Mouse (Mus musculus) CH12.LX (cell line): Measurements from ENCODE around the gene Gm49325. TPM values are rescaled to one million over a fixed set of nuclear protein-coding genes. Genes with fewer than 3 reads are reported as not detected.

Experiments used
- DNase-seq: peaks from one replicate; pipeline ENCODE4 v3.0.0-alpha.2; 2013; ENCODE audit errors: extremely low read depth
- H3K27ac ChIP-seq: 2 replicates; pipeline ENCODE4 v1.5.1; 2012; ENCODE audit warnings: low read depth, mild to moderate bottlenecking, control low read depth, moderate library complexity; ENCODE audit not compliant: insufficient read depth
- H3K27me3 ChIP-seq: replicated peaks from 2 replicates; pipeline ENCODE3; 2012; ENCODE audit warnings: inconsistent platforms
- H3K36me3 ChIP-seq, 2 experiments: replicated peaks in 1 of 2; 2 replicates each; pipeline versions ENCODE3 to v1.6.1; 2012; ENCODE audit warnings: inconsistent platforms in 1 of 2, low read length in 1 of 2, mild to moderate bottlenecking in 1 of 2, mixed read lengths in 1 of 2, moderate library complexity in 1 of 2; ENCODE audit not compliant: control insufficient read depth in 1 of 2, insufficient read depth in 1 of 2
- H3K4me1 ChIP-seq, 2 experiments: 2 replicates each; pipeline ENCODE4 v1.6.1; 2012; ENCODE audit warnings: inconsistent platforms in 1 of 2, moderate library complexity in 1 of 2; ENCODE audit not compliant: insufficient read depth in 2 of 2, control insufficient read depth in 1 of 2
- H3K4me2 ChIP-seq: 2 replicates; pipeline ENCODE4 v1.6.1; 2012; ENCODE audit warnings: low read depth, mild to moderate bottlenecking, control low read depth; ENCODE audit not compliant: poor library complexity, insufficient read depth, severe bottlenecking
- H3K4me3 ChIP-seq, 3 experiments: fragments of 150-350 bp in 1 of 3; sonication (generic) in 1 of 3; replicated peaks in 1 of 3; 2 replicates each; pipeline versions ENCODE3 to v1.5.1; 2011 to 2012; ENCODE audit warnings: low read depth in 2 of 3, low read length in 2 of 3, mild to moderate bottlenecking in 2 of 3, moderate library complexity in 2 of 3, control low read depth in 1 of 3, improper control_type of control experiment in 1 of 3, inconsistent platforms in 1 of 3, mixed read lengths in 1 of 3; ENCODE audit not compliant: poor library complexity in 1 of 3
- H3K79me2 ChIP-seq: replicated peaks from 2 replicates; pipeline ENCODE4 v1.6.1; 2012; ENCODE audit warnings: mild to moderate bottlenecking, moderate library complexity; ENCODE audit not compliant: control insufficient read depth, poor library complexity, insufficient read depth, severe bottlenecking; ENCODE audit errors: extremely low read depth
- H3K9ac ChIP-seq: 2 replicates; pipeline ENCODE4 v1.6.1; 2012; ENCODE audit warnings: low read depth, mild to moderate bottlenecking, control low read depth, moderate library complexity; ENCODE audit not compliant: insufficient read depth
- H3K9me3 ChIP-seq: replicated peaks from 2 replicates; pipeline ENCODE3; 2012; ENCODE audit warnings: low read length, inconsistent platforms, mixed read lengths
- CTCF ChIP-seq, 2 experiments: IDR thresholded peaks in 1 of 2; conservative IDR thresholded peaks in 1 of 2; 2 replicates each; pipeline ENCODE4 v1.5.1; 2011 to 2012; ENCODE audit warnings: low read depth in 2 of 2, low read length in 2 of 2, improper control_type of control experiment in 1 of 2, inconsistent platforms in 1 of 2, mild to moderate bottlenecking in 1 of 2, moderate library complexity in 1 of 2
- E2F4 ChIP-seq: IDR thresholded peaks from 2 replicates; pipeline ENCODE4 v1.6.1; 2011; ENCODE audit warnings: low read depth, low read length, improper control_type of control experiment; ENCODE audit not compliant: insufficient replicate concordance
- ELF1 ChIP-seq: IDR thresholded peaks from 2 replicates; pipeline ENCODE4 v1.6.1; 2014; ENCODE audit warnings: low read depth, mild to moderate bottlenecking, inconsistent platforms, low read length, improper control_type of control experiment
- EP300 ChIP-seq: IDR thresholded peaks from 2 replicates; pipeline ENCODE4 v1.6.1; 2011; ENCODE audit warnings: low read length, improper control_type of control experiment
- GABPA ChIP-seq: IDR thresholded peaks from 2 replicates; pipeline ENCODE4 v1.6.1; 2012; ENCODE audit warnings: low read depth, low read length, improper control_type of control experiment, inconsistent platforms; ENCODE audit not compliant: insufficient replicate concordance
- HCFC1 ChIP-seq: IDR thresholded peaks from 2 replicates; pipeline ENCODE4 v1.6.1; 2012; ENCODE audit warnings: low read depth, mild to moderate bottlenecking, inconsistent platforms, low read length, improper control_type of control experiment
- IRF4 ChIP-seq: IDR thresholded peaks from 2 replicates; pipeline ENCODE4 v1.6.1; 2014; ENCODE audit warnings: low read depth, mild to moderate bottlenecking, inconsistent platforms, low read length, improper control_type of control experiment
- JUN ChIP-seq: IDR thresholded peaks from 2 replicates; pipeline ENCODE4 v1.6.1; 2011; ENCODE audit warnings: low read depth, mild to moderate bottlenecking, low read length, improper control_type of control experiment, moderate library complexity; ENCODE audit not compliant: insufficient read depth
- KAT2A ChIP-seq: IDR thresholded peaks from 2 replicates; pipeline ENCODE4 v1.6.1; 2012; ENCODE audit warnings: low read length, improper control_type of control experiment, inconsistent platforms; ENCODE audit not compliant: insufficient replicate concordance
- MEF2A ChIP-seq: IDR thresholded peaks from 2 replicates; pipeline ENCODE4 v1.6.1; 2014; ENCODE audit warnings: low read depth, mild to moderate bottlenecking, inconsistent platforms, low read length, improper control_type of control experiment, borderline replicate concordance
- NRF1 ChIP-seq: IDR thresholded peaks from 2 replicates; pipeline ENCODE4 v1.6.1; 2014; ENCODE audit warnings: low read depth, mild to moderate bottlenecking, inconsistent platforms, low read length, improper control_type of control experiment, moderate library complexity
- RAD21 ChIP-seq: IDR thresholded peaks from 2 replicates; pipeline ENCODE4 v1.6.1; 2011; ENCODE audit warnings: low read depth, mild to moderate bottlenecking, low read length, improper control_type of control experiment, moderate library complexity
- RCOR1 ChIP-seq: conservative IDR thresholded peaks from 2 replicates; pipeline ENCODE4 v1.6.1; 2012; ENCODE audit warnings: low read depth, mild to moderate bottlenecking, inconsistent platforms, low read length, improper control_type of control experiment
- SMC3 ChIP-seq: IDR thresholded peaks from 2 replicates; pipeline ENCODE4 v1.6.1; 2011; ENCODE audit warnings: low read depth, low read length, improper control_type of control experiment
- TBP ChIP-seq: conservative IDR thresholded peaks from 2 replicates; pipeline ENCODE4 v1.6.1; 2011; ENCODE audit warnings: low read depth, low read length, improper control_type of control experiment
- TCF12 ChIP-seq: IDR thresholded peaks from 2 replicates; pipeline ENCODE4 v1.6.1; 2014; ENCODE audit warnings: low read depth, mild to moderate bottlenecking, inconsistent platforms, low read length, improper control_type of control experiment
- ZC3H11A ChIP-seq: IDR thresholded peaks from 2 replicates; pipeline ENCODE4 v1.6.1; 2012; ENCODE audit warnings: low read depth, mild to moderate bottlenecking, inconsistent platforms, low read length, improper control_type of control experiment
- ZMIZ1 ChIP-seq: IDR thresholded peaks from 2 replicates; pipeline ENCODE4 v1.6.1; 2012; ENCODE audit warnings: low read depth, mild to moderate bottlenecking, inconsistent platforms, low read length, improper control_type of control experiment
- ZNF384 ChIP-seq: IDR thresholded peaks from 2 replicates; pipeline ENCODE4 v1.6.1; 2012; ENCODE audit warnings: low read depth, low read length, improper control_type of control experiment, inconsistent platforms
- dilution Hi-C: fragments of 300-500 bp; cut with MboI; formaldehyde crosslinking; loops from 2 replicates; pipeline ENCODE4 v1.14.3; 2020; ENCODE audit warnings: low sequenced_read_pairs; ENCODE audit not compliant: extremely low pct_unique_long_range_greater_than_20kb, extremely low pct_ligation_motif_present
- in situ Hi-C: fragments of 300-500 bp; cut with MboI; formaldehyde crosslinking; loops from 3 replicates; pipeline ENCODE4 v1.14.3; 2019; ENCODE audit warnings: low sequenced_read_pairs, low pct_ligation_motif_present, low pct_unique_long_range_greater_than_20kb, mixed read lengths
- polyA plus RNA-seq: library from polyadenylated mRNA; unstranded; fragments of >175 nt; gene quantifications from 2 replicates; pipeline ENCODE4 v1.2.1, GENCODE M21; 2012; ENCODE audit warnings: low read depth; ENCODE audit not compliant: insufficient read length
- total RNA-seq, 2 experiments: library from RNA; depleted of rRNA; stranded (reverse); fragments of 300-350 nt in 1 of 2; fragments of >200 nt in 1 of 2; gene quantifications; 2 replicates each; pipeline ENCODE4 v1.2.3; 2012 to 2014

The Gm49325 gene
- total and polyA plus RNA-seq, 3 experiments, result 1.1 to 26.9 TPM; not detected in 1

DNA sequence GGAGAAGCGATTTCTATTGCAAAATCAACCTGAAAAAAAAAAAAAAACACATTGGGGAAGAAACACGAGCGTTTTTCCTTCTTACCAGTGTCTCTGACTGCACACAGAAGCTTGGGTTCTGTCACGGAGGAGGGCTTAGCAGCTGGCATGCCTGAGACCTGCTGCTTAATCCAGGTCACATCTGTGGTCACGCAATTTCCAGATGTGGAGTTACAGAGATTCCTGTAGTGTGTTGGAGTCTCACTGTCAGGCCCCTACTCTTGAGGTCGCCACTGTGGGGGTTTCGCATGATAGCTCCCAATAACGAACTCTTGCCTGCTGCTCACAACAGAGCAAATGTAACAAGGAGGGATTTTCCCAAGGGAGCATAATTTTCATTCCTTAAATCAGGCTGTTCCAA, 78.2 kb downstream of the Gm49325 start:
- DNase-seq, result no peak
- Histone ChIP-seq H3K27me3 (peaks cover 31% of the 10 kb centered on the region), H3K36me3 (no peaks in the 10 kb centered on the region), H3K4me3 (no peak overlapping the region), H3K9me3 (no peaks in the 10 kb centered on the region), H3K79me2 (no peaks in the 10 kb centered on the region), H3K9ac (no peak overlapping the region), H3K27ac (no peak overlapping the region), H3K4me1 (peaks cover 2 to 37% of the 10 kb centered on the region in 2 experiments), H3K4me2 (no peak overlapping the region)
- in situ Hi-C loops (no loop called here), dilution Hi-C loops (no loop called here)
- TF ChIP-seq IRF4, result no peak
- no peak for TF ChIP-seq SMC3
- no peak for TF ChIP-seq TCF12
- TF ChIP-seq TBP, result no peak
- no peak for TF ChIP-seq ELF1
- TF ChIP-seq KAT2A, result no peak
- no peak for TF ChIP-seq GABPA
- no peak for TF ChIP-seq JUN
- TF ChIP-seq ZC3H11A, result no peak
- no peak for TF ChIP-seq E2F4
- TF ChIP-seq RAD21, result no peak

DNA sequence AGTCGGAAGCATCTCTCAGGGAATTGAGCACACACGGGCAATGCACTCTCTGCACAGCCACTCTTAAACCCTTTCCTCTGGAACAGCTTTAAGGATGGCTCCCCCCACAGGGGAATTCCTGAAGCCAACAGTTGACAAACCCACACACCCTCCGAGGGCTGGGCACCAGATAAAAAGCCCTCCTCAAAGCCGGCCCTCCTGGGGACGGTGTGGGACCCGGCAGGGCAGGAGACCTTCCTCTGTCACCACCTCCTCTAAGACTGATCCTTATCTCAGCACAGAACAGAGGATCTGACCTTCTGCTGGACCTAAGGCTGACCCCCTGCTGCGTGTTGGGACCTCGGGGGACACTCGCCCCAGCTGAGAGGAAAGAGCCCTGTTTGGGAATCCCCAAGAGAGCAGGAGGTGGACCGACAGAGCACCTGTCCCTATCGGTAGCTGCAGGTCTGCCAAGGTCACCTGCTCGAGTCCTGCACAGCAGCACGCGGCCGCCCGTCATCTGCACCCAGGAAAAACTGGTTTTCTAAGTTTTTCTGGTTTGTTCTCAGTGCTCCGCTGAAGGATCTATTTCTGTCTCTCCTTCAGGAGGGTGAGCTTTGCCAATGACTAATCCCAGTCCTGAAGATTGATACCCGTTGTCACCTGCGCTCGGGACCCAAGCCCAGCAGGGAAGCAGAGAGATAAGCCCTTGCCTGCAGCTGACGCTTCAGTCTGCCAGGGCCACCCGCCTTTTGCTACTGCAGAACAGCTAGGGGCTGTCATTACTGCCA, 80.1 kb downstream of the Gm49325 start, which contains the start of gene Tspear:
Gene Tspear, plus strand, starts transcription at position 675 of the 770 bp plus-strand sequence.
- H3K9ac ChIP-seq, result no peak within 1 kb of the TSS
- H3K4me2 ChIP-seq, result no peak within 1 kb of the TSS
- no peaks in the 10 kb centered on the region for H3K79me2 ChIP-seq
- no peak within 1 kb of the TSS for H3K4me3 ChIP-seq
- no peaks in the 10 kb centered on the region for H3K36me3 ChIP-seq
- H3K27me3 ChIP-seq, result peaks cover 37% of the 10 kb centered on the region
- in situ Hi-C loops (no loop called here), dilution Hi-C loops (no loop called here)
- no peaks in the 10 kb centered on the region for H3K9me3 ChIP-seq
- H3K27ac ChIP-seq, result no peak within 1 kb of the TSS
- H3K4me1 ChIP-seq, result peaks cover 5 to 42% of the 10 kb centered on the region in 2 experiments
- no peak for DNase-seq
- no peak for TF ChIP-seq ZMIZ1
- TF ChIP-seq MEF2A, result no peak
- TF ChIP-seq CTCF (conservative IDR thresholded peaks at IDR 0.05 in 1 of 2, IDR thresholded peaks at IDR 0.05 in 1 of 2; ENCODE audit: low read depth in 2 of 2, low read length in 2 of 2), result no peak
- no peak for TF ChIP-seq EP300
- no peak for TF ChIP-seq NRF1
- TF ChIP-seq ZNF384, result no peak
- TF ChIP-seq GABPA, result no peak
- no peak for TF ChIP-seq TCF12
- no peak for TF ChIP-seq TBP
- TF ChIP-seq HCFC1, result no peak
- TF ChIP-seq RCOR1, result no peak
- TF ChIP-seq RAD21, result no peak
- TF ChIP-seq, all 38 proteins: peak for 0
